Mouse (Mus musculus): Measurements from ENCODE around the gene Klf11. TPM values are rescaled to one million over a fixed set of nuclear protein-coding genes. Genes with fewer than 3 reads are reported as not detected.

The Klf11 gene
- polyA plus RNA-seq (2012; ENCODE audit: insufficient read depth, low replicate concordance), result 0.80 and 3.6 TPM in 2 replicates

GRCm38 (mm10) chr12:24651063-24651557, at the start of gene Klf11:
Gene Klf11 (plus strand): TSS chr12:24651274.
- Histone ChIP-seq H3K36me3 (replicated peaks; ENCODE audit: low read length) (peaks cover 28% of the 10 kb centered on the region), H3K4me1 (peaks cover 54% of the 10 kb centered on the region), H3K4me3 (replicated peaks) (peak within 1 kb of the TSS; percentile 98), H3K9me3 (no peaks in the 10 kb centered on the region), H3K27me3 (replicated peaks) (no peaks in the 10 kb centered on the region)
- no peak for TF ChIP-seq FLI1 (IDR thresholded peaks at IDR 0.05; ENCODE audit: low read length)
- TF ChIP-seq GATA1 (IDR thresholded peaks at IDR 0.05; ENCODE audit: borderline replicate concordance, low read length), result no peak

- Histone ChIP-seq H3K4me1 (peaks cover 14% of the 10 kb centered on the region), H3K9me3 (no peaks in the 10 kb centered on the region), H3K4me3 (replicated peaks) (no peak overlapping the region), H3K27me3 (replicated peaks) (peaks cover 11% of the 10 kb centered on the region), H3K36me3 (replicated peaks; ENCODE audit: low read length) (peaks cover 21% of the 10 kb centered on the region)
- TF ChIP-seq FLI1 (IDR thresholded peaks at IDR 0.05; ENCODE audit: low read length) (no peak), GATA1 (IDR thresholded peaks at IDR 0.05; ENCODE audit: borderline replicate concordance, low read length) (no peak)
Measured at GRCm38 (mm10) chr12:24603266-24603665, 47.8 kb upstream of the Klf11 start.

- no peak for TF ChIP-seq GATA1 (IDR thresholded peaks at IDR 0.05; ENCODE audit: borderline replicate concordance, low read length)
- no peak for TF ChIP-seq FLI1 (IDR thresholded peaks at IDR 0.05; ENCODE audit: low read length)
- peaks cover 45% of the 10 kb centered on the region for H3K36me3 ChIP-seq (replicated peaks; ENCODE audit: low read length)
- no peaks in the 10 kb centered on the region for H3K9me3 ChIP-seq
- H3K4me3 ChIP-seq (replicated peaks), result no peak overlapping the region
- H3K4me1 ChIP-seq, result peaks cover 12% of the 10 kb centered on the region
- peaks cover 3% of the 10 kb centered on the region for H3K27me3 ChIP-seq (replicated peaks)
Measured at GRCm38 (mm10) chr12:24606166-24606565, 44.9 kb upstream of the Klf11 start.

- TF ChIP-seq FLI1 (IDR thresholded peaks at IDR 0.05; ENCODE audit: low read length) (no peak), GATA1 (IDR thresholded peaks at IDR 0.05; ENCODE audit: borderline replicate concordance, low read length) (no peak)
- peaks cover 8% of the 10 kb centered on the region for H3K4me1 ChIP-seq
- H3K27me3 ChIP-seq (replicated peaks), result peaks cover 2% of the 10 kb centered on the region
- no peak overlapping the region for H3K4me3 ChIP-seq (replicated peaks)
- H3K9me3 ChIP-seq, result no peaks in the 10 kb centered on the region
- H3K36me3 ChIP-seq (replicated peaks; ENCODE audit: low read length), result peaks cover 63% of the 10 kb centered on the region
Measured at GRCm38 (mm10) chr12:24612591-24612990, 38.5 kb upstream of the Klf11 start.

GRCm38 (mm10) chr12:24614452-24615075, 36.5 kb upstream of the Klf11 start:
- Histone ChIP-seq H3K4me1 (peaks cover 8% of the 10 kb centered on the region), H3K27me3 (replicated peaks) (peaks cover 10% of the 10 kb centered on the region), H3K36me3 (replicated peaks; ENCODE audit: low read length) (peaks cover 49% of the 10 kb centered on the region), H3K9me3 (no peaks in the 10 kb centered on the region), H3K4me3 (replicated peaks) (no peak overlapping the region)
- TF ChIP-seq FLI1 (IDR thresholded peaks at IDR 0.05; ENCODE audit: low read length), result no peak
- no peak for TF ChIP-seq GATA1 (IDR thresholded peaks at IDR 0.05; ENCODE audit: borderline replicate concordance, low read length)

- Histone ChIP-seq H3K27me3 (replicated peaks) (peaks cover 13% of the 10 kb centered on the region), H3K4me1 (peaks cover 5% of the 10 kb centered on the region), H3K36me3 (replicated peaks; ENCODE audit: low read length) (peaks cover 43% of the 10 kb centered on the region), H3K9me3 (no peaks in the 10 kb centered on the region), H3K4me3 (replicated peaks) (no peak overlapping the region)
- TF ChIP-seq GATA1 (IDR thresholded peaks at IDR 0.05; ENCODE audit: borderline replicate concordance, low read length) (no peak), FLI1 (IDR thresholded peaks at IDR 0.05; ENCODE audit: low read length) (no peak)
Measured at GRCm38 (mm10) chr12:24615140-24615539, 35.9 kb upstream of the Klf11 start.

- TF ChIP-seq FLI1 (IDR thresholded peaks at IDR 0.05; ENCODE audit: low read length) (no peak), GATA1 (IDR thresholded peaks at IDR 0.05; ENCODE audit: borderline replicate concordance, low read length) (no peak)
- peaks cover 8% of the 10 kb centered on the region for H3K36me3 ChIP-seq (replicated peaks; ENCODE audit: low read length)
- no peak overlapping the region for H3K4me3 ChIP-seq (replicated peaks)
- H3K27me3 ChIP-seq (replicated peaks), result peaks cover 28% of the 10 kb centered on the region
- no peaks in the 10 kb centered on the region for H3K9me3 ChIP-seq
- H3K4me1 ChIP-seq, result no peaks in the 10 kb centered on the region
Measured at GRCm38 (mm10) chr12:24619436-24619835, 31.6 kb upstream of the Klf11 start.

- H3K9me3 ChIP-seq, result no peaks in the 10 kb centered on the region
- no peak overlapping the region for H3K4me3 ChIP-seq (replicated peaks)
- H3K4me1 ChIP-seq, result peaks cover 5% of the 10 kb centered on the region; the same call in 1 of the 2 replicates
- H3K36me3 ChIP-seq (replicated peaks; ENCODE audit: low read length), result no peaks in the 10 kb centered on the region
- TF ChIP-seq FLI1 (IDR thresholded peaks at IDR 0.05; ENCODE audit: low read length) (no peak), GATA1 (IDR thresholded peaks at IDR 0.05; ENCODE audit: borderline replicate concordance, low read length) (no peak)
- peaks cover 48% of the 10 kb centered on the region for H3K27me3 ChIP-seq (replicated peaks)
Measured at GRCm38 (mm10) chr12:24623486-24624251, 27.4 kb upstream of the Klf11 start.

- no peaks in the 10 kb centered on the region for H3K9me3 ChIP-seq
Measured at GRCm38 (mm10) chr12:24626401-24626800, 24.7 kb upstream of the Klf11 start.

GRCm38 (mm10) chr12:24627215-24627614, 23.9 kb upstream of the Klf11 start:
- no peaks in the 10 kb centered on the region for H3K9me3 ChIP-seq
- H3K4me1 ChIP-seq, result peaks cover 12% of the 10 kb centered on the region
- H3K27me3 ChIP-seq (replicated peaks), result peaks cover 35% of the 10 kb centered on the region
- TF ChIP-seq GATA1 (IDR thresholded peaks at IDR 0.05; ENCODE audit: borderline replicate concordance, low read length) (no peak), FLI1 (IDR thresholded peaks at IDR 0.05; ENCODE audit: low read length) (no peak)
- H3K36me3 ChIP-seq (replicated peaks; ENCODE audit: low read length), result no peaks in the 10 kb centered on the region
- no peak overlapping the region for H3K4me3 ChIP-seq (replicated peaks)

More at GRCm38 (mm10) chr12:24626401-24626800, 24.7 kb upstream of the Klf11 start:
- H3K36me3 ChIP-seq (replicated peaks; ENCODE audit: low read length), result no peaks in the 10 kb centered on the region
- no peak overlapping the region for H3K4me3 ChIP-seq (replicated peaks)
- peaks cover 10% of the 10 kb centered on the region for H3K4me1 ChIP-seq
- peaks cover 35% of the 10 kb centered on the region for H3K27me3 ChIP-seq (replicated peaks)
- TF ChIP-seq GATA1 (IDR thresholded peaks at IDR 0.05; ENCODE audit: borderline replicate concordance, low read length) (no peak), FLI1 (IDR thresholded peaks at IDR 0.05; ENCODE audit: low read length) (no peak)
